Mouse (Mus musculus): ENCODE results near the gene Ech1. TPM values are rescaled to one million over a fixed set of nuclear protein-coding genes. Genes with fewer than 3 reads are reported as not detected.

Ech1 gene
- polyA plus RNA-seq, 1 experiment from 2014 or later = 91.4 TPM

DNA sequence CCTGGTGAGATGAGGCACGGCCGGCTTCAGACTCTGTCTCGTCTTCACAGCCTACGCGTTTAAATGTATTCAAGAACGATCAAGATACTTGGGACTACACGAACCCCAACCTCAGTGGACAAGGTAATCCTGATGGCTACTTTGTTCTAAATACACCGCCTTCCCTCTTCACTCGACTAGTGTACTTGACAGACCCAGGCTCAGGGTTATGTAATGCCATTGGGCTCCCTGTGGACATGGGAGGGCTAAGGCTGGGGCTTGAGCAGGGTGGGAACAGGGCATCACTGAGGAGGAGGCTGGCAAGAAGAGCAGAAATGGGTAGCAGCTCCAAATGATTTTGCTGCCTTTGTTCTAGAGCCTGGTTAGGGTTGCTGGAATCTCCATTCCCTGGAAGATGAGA, 9.8 kb upstream of the Ech1 start:
- 92% methylated on average over 9 of the region's 9 CpGs for WGBS
- no peak for ATAC-seq (ENCODE audit: low FRiP score)
- Histone ChIP-seq H3K4me3 (replicated peaks) (no peak overlapping the region), H3K9me3 (replicated peaks) (no peaks in the 10 kb centered on the region), H3K9ac (replicated peaks) (0 out of 2 replicates have a peak overlapping the region, but pooled peaks have one; percentile 1), H3K27ac (replicated peaks) (no peak overlapping the region), H3K4me2 (no peak overlapping the region), H3K36me3 (peaks cover 72% of the 10 kb centered on the region), H3K4me1 (peaks cover 66% of the 10 kb centered on the region), H3K27me3 (replicated peaks) (no peaks in the 10 kb centered on the region)

DNA sequence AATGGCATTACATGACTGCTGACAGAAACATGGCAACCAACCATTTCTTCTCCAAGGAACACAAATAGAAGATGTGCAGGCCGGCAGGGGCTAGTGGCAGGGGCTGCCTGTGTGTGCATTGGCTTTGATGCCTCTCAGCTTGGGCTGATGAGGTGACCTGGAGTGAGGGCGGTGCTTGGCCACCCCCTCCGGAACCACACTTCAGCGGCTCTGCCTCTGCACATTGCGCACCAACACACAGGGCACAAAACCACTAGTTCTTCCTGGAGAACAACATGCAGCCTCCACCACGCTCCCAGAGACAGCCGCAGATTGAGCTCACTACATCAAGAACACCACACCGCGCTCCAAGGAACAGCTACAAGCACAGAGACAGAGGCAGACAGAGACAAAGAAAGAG, 8.8 kb upstream of the Ech1 start:
- Histone ChIP-seq H3K9me3 (replicated peaks) (no peaks in the 10 kb centered on the region), H3K4me1 (peaks cover 73% of the 10 kb centered on the region), H3K27me3 (replicated peaks) (no peaks in the 10 kb centered on the region), H3K36me3 (peaks cover 82% of the 10 kb centered on the region), H3K4me2 (no peak overlapping the region), H3K9ac (replicated peaks) (no peak overlapping the region), H3K4me3 (replicated peaks) (no peak overlapping the region), H3K27ac (replicated peaks) (no peak overlapping the region)
- WGBS = 88% methylated on average over 9 of the region's 9 CpGs
- ATAC-seq (ENCODE audit: low FRiP score) = no peak

DNA sequence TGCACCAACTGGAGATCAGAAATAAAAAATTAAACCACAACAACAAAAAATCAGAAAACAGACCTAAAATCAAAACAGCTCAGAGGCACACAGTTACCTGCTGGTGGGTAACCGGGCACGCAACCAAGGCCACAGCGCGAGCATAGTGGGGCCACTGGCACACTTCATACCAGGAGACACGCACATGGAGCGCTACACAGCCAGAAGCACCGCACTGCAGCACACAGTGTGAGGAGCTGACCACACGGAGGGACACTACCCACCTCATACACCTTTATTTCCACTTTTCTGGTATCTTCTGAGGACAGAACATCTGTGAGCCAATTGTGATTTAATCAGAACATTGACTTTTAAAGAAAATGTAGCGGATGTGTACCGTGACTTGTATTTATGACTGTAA, 8.1 kb upstream of the Ech1 start:
- 92% methylated on average over 10 of the region's 10 CpGs for WGBS
- Histone ChIP-seq H3K9me3 (replicated peaks) (no peaks in the 10 kb centered on the region), H3K4me1 (peaks cover 75% of the 10 kb centered on the region), H3K4me3 (replicated peaks) (no peak overlapping the region), H3K4me2 (no peak overlapping the region), H3K36me3 (peaks cover 89% of the 10 kb centered on the region), H3K27ac (replicated peaks) (no peak overlapping the region), H3K27me3 (replicated peaks) (no peaks in the 10 kb centered on the region), H3K9ac (replicated peaks) (no peak overlapping the region)
- no peak for ATAC-seq (ENCODE audit: low FRiP score)

DNA sequence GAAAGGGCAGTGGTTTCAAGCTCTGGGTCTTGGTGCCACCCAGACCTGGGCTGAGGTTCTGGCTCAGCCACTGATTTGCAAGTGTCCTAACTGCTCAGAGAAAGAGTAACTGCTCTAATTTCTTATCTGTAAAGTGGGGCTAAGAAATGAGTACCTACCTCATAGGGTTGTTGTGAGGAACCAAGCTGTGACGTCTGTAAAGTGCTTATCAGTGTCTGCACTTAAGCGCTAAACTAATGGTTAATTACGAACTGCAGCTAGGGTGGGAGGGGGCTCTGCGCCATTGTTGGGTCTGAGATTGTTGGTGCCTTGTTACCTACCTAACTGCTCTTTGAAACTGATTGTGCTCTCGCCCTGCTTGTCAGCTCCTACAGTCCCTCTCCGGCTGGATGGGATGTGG, 7.5 kb upstream of the Ech1 start:
- Histone ChIP-seq H3K9me3 (replicated peaks) (no peaks in the 10 kb centered on the region), H3K4me2 (no peak overlapping the region), H3K27ac (replicated peaks) (no peak overlapping the region), H3K4me1 (peaks cover 69% of the 10 kb centered on the region), H3K27me3 (replicated peaks) (no peaks in the 10 kb centered on the region), H3K36me3 (peaks cover 95% of the 10 kb centered on the region), H3K4me3 (replicated peaks) (no peak overlapping the region), H3K9ac (replicated peaks) (no peak overlapping the region)
- WGBS = 57% methylated on average over 6 of the region's 6 CpGs
- ATAC-seq (ENCODE audit: low FRiP score) = no peak

DNA sequence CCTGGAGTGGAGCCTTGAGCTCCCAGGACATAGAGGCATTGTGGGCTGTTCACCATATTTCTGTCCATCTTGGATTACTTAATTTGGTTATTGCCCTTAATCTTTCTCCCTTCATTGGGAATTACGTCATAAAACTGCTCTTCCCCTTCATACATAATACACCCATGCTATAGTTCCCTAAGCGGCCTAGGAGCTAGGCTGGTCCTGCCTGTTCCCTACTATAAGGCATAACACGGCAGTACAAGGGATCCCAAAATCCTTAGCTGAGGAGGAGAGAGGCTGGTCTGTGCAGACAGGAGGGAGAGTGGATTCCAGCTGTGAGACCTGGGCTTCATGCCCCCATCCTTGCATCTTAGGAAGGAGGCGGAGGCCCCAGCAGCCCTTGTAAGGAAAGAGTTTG, 7.1 kb upstream of the Ech1 start:
- no peak overlapping the region for H3K9ac ChIP-seq (replicated peaks)
- no peak overlapping the region for H3K27ac ChIP-seq (replicated peaks)
- no peak overlapping the region for H3K4me3 ChIP-seq (replicated peaks)
- peaks cover 64% of the 10 kb centered on the region for H3K4me1 ChIP-seq
- no peak overlapping the region for H3K4me2 ChIP-seq
- H3K9me3 ChIP-seq (replicated peaks) = no peaks in the 10 kb centered on the region
- H3K27me3 ChIP-seq (replicated peaks) = no peaks in the 10 kb centered on the region
- 88% methylated on average over 4 of the region's 4 CpGs for WGBS
- peaks cover 97% of the 10 kb centered on the region for H3K36me3 ChIP-seq
- ATAC-seq (ENCODE audit: low FRiP score) = no peak

DNA sequence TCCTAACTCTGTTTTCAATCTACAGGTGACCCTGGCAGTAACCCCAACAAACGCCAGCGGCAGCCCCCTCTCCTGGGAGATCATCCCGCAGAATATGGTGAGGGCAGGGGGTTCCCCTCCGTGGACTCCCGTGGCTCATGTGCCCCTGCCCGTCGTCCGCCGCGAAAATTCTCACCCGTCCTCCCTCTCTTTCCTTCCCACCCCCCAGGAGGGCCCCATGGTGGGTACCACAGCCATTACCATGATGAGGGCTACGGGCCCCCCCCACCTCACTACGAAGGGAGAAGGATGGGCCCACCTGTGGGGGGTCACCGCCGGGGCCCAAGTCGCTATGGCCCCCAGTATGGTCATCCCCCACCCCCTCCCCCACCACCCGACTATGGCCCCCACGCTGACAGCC, 6.6 kb upstream of the Ech1 start:
- Histone ChIP-seq H3K27ac (replicated peaks) (no peak overlapping the region), H3K9me3 (replicated peaks) (no peaks in the 10 kb centered on the region), H3K36me3 (peaks cover 93% of the 10 kb centered on the region), H3K27me3 (replicated peaks) (no peaks in the 10 kb centered on the region), H3K4me1 (peaks cover 59% of the 10 kb centered on the region), H3K9ac (replicated peaks) (no peak overlapping the region), H3K4me2 (no peak overlapping the region), H3K4me3 (replicated peaks) (no peak overlapping the region)
- ATAC-seq (ENCODE audit: low FRiP score) = no peak
- WGBS = 83% methylated on average over 18 of the region's 18 CpGs

DNA sequence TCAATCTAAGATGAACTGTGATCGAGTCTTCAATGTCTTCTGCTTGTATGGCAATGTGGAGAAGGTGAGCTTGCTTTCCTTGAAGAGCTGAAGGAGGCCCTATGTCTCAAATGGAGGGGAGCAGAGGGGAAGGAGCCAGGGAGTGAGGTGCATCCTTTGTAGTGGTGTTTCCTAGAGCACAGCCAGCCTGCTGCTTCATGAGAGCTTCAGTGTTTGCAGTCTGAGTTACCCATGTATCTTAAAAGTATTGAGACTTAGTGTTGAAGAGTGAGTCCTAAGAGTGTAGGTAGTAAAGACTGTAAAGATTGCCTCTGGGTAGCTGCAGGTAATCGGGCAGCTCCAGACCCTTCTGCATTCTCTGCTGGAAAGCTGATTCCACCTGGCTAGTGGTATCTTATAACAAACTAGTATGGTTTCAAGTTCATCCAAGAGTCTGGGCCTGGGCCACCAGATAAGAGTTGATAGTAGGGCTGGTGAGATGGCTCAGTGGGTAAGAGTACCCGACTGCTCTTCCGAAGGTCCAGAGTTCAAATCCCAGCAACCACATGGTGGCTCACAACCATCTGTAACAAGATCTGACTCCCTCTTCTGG, 6.1 kb upstream of the Ech1 start:
- Histone ChIP-seq H3K27me3 (replicated peaks) (no peaks in the 10 kb centered on the region), H3K36me3 (peaks cover 88% of the 10 kb centered on the region), H3K9ac (replicated peaks) (no peak overlapping the region), H3K4me3 (replicated peaks) (no peak overlapping the region), H3K4me1 (peaks cover 56% of the 10 kb centered on the region), H3K4me2 (no peak overlapping the region), H3K27ac (replicated peaks) (no peak overlapping the region), H3K9me3 (replicated peaks) (no peaks in the 10 kb centered on the region)
- WGBS = 87% methylated on average over 4 of the region's 4 CpGs
- no peak for ATAC-seq (ENCODE audit: low FRiP score)

DNA sequence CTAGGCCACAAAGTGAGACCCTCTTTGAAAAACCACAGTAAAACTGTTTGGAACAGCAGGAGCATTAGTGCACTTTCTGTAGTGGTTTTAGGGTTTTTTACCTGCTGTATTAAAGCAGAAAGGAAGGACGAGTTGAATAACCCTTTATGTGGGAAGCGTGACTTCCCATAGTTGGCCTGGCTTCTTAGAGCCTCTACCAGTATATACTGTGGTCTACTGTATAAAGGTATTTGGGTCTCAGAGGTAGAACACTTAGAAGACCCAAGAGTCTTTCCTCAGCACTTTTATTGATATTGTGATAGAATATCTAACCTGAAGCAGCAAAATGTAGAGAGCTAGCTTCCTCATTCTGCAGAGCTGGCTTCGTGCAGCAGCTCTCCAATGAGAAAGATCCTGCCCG, 5.4 kb upstream of the Ech1 start:
- no peak overlapping the region for H3K4me3 ChIP-seq (replicated peaks)
- 0 out of 2 replicates have a peak overlapping the region, but pooled peaks have one; percentile 23 for H3K9ac ChIP-seq (replicated peaks)
- no peak overlapping the region for H3K4me2 ChIP-seq
- 79% methylated on average over 4 of the region's 4 CpGs for WGBS
- no peaks in the 10 kb centered on the region for H3K9me3 ChIP-seq (replicated peaks)
- no peaks in the 10 kb centered on the region for H3K27me3 ChIP-seq (replicated peaks)
- peaks cover 61% of the 10 kb centered on the region for H3K4me1 ChIP-seq
- peaks cover 82% of the 10 kb centered on the region for H3K36me3 ChIP-seq
- no peak overlapping the region for H3K27ac ChIP-seq (replicated peaks)
- no peak for ATAC-seq (ENCODE audit: low FRiP score)

DNA sequence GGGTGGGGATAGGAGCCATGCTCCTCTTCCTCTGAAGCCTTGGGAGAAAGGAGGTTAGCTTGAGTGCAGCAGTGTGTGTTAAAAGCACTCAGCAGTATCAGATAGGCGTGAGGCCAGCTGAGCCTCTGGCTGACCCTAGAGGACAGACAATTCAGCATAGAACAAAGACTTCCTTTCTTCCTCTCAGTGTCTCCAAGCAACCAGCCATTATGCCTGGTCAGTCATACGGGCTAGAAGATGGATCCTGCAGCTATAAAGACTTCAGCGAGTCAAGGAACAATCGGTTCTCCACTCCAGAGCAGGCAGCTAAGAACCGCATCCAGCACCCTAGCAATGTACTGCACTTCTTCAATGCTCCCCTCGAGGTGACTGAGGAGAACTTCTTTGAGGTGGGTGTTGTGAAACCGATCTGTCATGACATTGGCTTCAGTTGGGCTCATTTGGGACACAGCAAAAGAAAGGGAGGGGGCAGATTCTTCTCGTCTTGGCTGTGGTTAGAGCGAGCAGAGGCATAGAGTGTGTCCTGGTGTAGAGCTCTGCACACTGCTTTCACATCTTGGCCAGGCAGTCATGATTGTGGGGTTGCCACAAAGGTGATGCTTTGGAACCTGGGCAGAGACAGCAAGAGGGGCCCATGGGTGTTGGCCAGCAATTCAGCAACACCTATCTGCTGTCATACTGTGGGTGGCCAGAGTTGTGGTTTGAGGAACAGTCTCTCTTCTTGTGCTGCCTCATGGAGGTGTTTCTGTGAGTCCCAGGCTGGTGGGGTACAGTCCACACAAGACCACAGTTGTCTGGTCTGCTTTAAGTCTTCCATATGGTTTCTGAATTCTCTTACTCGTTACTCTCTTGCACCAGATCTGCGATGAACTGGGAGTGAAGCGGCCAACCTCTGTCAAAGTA, 4.4 kb upstream of the Ech1 start:
- Histone ChIP-seq H3K27me3 (replicated peaks) (no peaks in the 10 kb centered on the region), H3K9me3 (replicated peaks) (no peaks in the 10 kb centered on the region), H3K4me1 (peaks cover 57% of the 10 kb centered on the region), H3K4me2 (no peak overlapping the region), H3K27ac (replicated peaks) (peak overlapping the region; percentile 46; the same call in 1 of the 2 replicates), H3K4me3 (replicated peaks) (no peak overlapping the region), H3K9ac (replicated peaks) (no peak overlapping the region), H3K36me3 (peaks cover 72% of the 10 kb centered on the region)
- ATAC-seq (ENCODE audit: low FRiP score) = no peak
- WGBS = 26% methylated on average over 12 of the region's 12 CpGs

DNA sequence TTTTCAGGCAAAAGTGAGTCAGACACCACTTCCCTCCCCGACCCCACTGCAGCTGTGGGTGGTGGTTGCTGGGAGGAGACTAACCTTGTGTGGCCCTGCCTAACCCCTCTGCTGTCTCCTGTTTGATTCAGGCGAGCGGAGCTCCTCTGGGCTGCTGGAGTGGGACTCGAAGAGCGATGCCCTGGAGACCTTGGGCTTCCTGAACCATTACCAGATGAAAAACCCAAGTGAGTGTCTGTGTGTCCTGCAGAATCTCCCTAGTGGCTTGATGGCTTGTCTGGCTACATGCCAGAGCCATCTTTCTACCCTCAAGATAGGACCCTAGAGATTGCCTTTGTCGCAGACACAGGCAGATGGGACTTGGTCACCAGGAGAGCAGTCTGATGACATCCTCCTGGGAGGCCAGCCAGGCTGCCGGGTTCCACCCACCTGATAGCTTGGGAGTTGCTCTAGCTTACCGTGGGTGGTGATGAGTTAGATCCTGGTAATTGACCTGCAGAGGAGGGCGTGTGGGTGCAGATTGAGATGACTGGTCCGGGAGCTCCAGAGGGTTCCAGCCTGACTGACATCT, 3.7 kb upstream of the Ech1 start:
- Histone ChIP-seq H3K36me3 (peaks cover 64% of the 10 kb centered on the region), H3K4me3 (replicated peaks) (no peak overlapping the region), H3K27ac (replicated peaks) (peak overlapping the region; percentile 46; the same call in 1 of the 2 replicates), H3K4me1 (peaks cover 58% of the 10 kb centered on the region), H3K4me2 (no peak overlapping the region), H3K27me3 (replicated peaks) (no peaks in the 10 kb centered on the region), H3K9ac (replicated peaks) (no peak overlapping the region), H3K9me3 (replicated peaks) (no peaks in the 10 kb centered on the region)
- 48% methylated on average over 10 of the region's 10 CpGs for WGBS
- no peak for ATAC-seq (ENCODE audit: low FRiP score)

DNA sequence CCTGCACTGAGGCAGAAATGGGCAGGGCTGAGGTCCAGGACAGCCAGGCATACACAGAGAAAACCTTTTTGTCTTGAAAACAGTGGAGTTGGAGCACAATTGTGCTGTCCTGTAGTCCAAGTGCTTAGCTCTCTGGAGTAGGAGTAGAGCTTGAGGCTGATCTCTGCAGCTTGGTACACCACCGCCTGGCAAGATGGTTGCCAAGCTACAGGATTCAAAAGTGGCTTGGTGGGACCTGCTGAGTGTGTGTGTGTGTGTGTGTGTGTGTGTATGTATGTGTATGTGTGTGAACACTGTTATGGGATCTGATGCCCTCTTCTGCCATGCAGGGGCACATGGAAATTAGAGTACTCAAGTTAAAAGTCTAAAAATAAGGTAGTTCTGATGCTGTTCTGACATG, 2.5 kb upstream of the Ech1 start:
- no peak overlapping the region; the same call in 1 of the 2 replicates for H3K27ac ChIP-seq (replicated peaks)
- no peak overlapping the region for H3K9ac ChIP-seq (replicated peaks)
- 78% methylated on average over 1 of the region's 1 CpGs for WGBS
- H3K4me3 ChIP-seq (replicated peaks) = no peak overlapping the region
- H3K4me2 ChIP-seq = no peak overlapping the region
- no peaks in the 10 kb centered on the region for H3K27me3 ChIP-seq (replicated peaks)
- no peak for ATAC-seq (ENCODE audit: low FRiP score)
- H3K4me1 ChIP-seq = peaks cover 51% of the 10 kb centered on the region
- no peaks in the 10 kb centered on the region for H3K9me3 ChIP-seq (replicated peaks)
- peaks cover 52% of the 10 kb centered on the region for H3K36me3 ChIP-seq
